Mouse (Mus musculus): Measurements from ENCODE around the gene Bean1. TPM values are rescaled to one million over a fixed set of nuclear protein-coding genes. Genes with fewer than 3 reads are reported as not detected.

Bean1 gene
- 0.80 and 1.6 TPM in 2 replicates for polyA plus RNA-seq (2016; fragmentation: Nextera tagmentation; extraction: Ambion mirVana)

DNA sequence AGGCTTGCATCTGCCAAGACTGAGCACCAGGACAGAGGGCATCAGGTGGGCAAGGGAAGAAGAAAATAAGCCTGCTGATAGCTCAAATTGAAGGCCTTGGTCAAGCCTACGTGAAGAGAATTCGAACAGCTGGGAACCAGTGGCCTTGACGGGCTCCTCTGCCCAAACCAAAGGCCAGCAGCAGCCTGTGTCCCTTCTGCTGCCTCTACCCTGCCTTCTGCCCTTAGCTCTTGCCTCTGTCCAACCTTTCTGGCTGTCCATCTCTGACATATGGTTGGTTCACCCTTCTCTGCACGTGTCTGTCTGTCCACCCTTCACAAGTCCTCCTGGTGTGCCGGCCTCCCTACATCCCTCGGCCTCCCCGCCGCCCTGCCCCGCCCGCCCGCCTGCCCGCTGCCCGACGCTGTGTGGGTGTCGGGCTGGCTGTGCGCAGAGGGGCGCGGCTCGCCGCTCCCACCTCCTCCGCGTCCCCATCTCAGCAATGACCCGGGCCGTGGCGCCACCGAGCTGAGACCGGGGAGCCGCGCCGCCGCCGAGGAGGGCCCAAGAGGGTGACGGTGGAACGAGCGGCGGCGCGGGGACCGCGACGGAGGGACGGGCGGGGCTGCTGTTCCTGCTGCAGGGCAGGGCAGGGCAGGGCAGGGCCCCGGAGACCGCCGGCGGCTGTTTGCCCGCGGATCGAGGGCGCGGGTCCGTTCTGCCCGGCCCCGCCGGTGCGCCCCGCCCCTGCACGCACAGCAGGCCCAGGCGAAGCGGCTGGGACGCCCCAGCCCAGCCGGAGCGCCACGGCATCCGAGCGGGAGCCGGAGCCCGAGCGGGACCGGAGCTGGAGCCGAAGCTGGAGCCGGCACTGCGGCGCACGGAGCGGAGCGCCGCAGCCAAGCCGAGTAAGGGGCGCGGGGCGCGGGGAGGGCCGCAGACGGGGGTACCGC lies at the start of gene Bean1:
Bean1 (plus strand) TSS at position 325 of the 932 bp plus-strand sequence.
- Histone ChIP-seq H3K9ac (replicated peaks) (peak within 1 kb of the TSS; percentile 86), H3K4me3 (peak within 1 kb of the TSS; percentile 77), H3K4me1 (peaks cover 8% of the 10 kb centered on the region; the same call in 1 of the 2 replicates), H3K36me3 (no peaks in the 10 kb centered on the region), H3K27ac (replicated peaks) (no peak within 1 kb of the TSS; the same call in 1 of the 2 replicates), H3K27me3 (peaks cover 51% of the 10 kb centered on the region), H3K4me2 (replicated peaks) (peak within 1 kb of the TSS; percentile 97), H3K9me3 (no peaks in the 10 kb centered on the region)
- under 1% methylated on average over 77 of the region's 87 CpGs for WGBS
- ATAC-seq (ENCODE audit: low FRiP score, low read depth) = peak; percentile 89

DNA sequence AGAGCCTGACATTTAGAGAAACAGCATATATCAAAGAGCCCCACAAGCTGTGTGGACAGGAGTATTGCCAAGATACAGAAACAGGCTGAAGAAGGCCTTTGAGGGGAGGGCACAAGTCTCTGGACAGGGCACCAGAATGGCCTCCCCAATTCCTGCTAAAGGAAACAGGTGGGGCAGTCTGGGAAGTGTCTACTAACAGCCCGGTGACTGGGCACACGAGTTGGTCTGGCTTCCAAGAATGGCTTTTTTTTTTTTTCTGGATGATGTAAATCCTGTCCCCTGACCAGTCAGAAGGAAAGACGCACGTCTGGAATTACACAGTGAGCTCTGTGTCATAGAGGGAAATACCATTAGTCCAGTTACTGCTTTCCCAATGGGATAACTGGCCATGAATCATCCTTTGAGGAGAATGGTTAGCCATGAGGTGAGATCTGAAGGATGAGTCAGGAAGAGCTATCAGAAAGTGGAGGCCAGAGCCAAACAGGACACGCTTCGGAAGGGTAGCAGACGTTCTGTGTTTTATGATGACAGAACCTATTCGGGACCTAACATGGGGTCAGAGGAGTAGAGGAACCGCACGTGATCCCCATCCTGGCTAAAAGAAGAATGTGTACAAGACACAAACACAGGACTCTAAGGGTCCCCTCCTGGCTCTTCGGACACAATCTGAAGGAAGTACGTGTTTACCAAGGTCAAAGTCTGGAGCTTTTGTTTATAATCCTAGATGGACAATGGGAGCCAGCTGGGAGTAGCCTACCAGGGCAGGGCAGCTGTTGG lies 48.4 kb upstream of the Bean1 start:
- Histone ChIP-seq H3K4me2 (replicated peaks) (no peak overlapping the region), H3K9ac (replicated peaks) (no peak overlapping the region), H3K4me1 (no peaks in the 10 kb centered on the region), H3K4me3 (no peak overlapping the region), H3K27ac (replicated peaks) (no peak overlapping the region), H3K9me3 (no peaks in the 10 kb centered on the region), H3K36me3 (no peaks in the 10 kb centered on the region), H3K27me3 (no peaks in the 10 kb centered on the region)
- WGBS = 84% methylated on average over 12 of the region's 12 CpGs
- ATAC-seq (ENCODE audit: low FRiP score, low read depth) = no peak

DNA sequence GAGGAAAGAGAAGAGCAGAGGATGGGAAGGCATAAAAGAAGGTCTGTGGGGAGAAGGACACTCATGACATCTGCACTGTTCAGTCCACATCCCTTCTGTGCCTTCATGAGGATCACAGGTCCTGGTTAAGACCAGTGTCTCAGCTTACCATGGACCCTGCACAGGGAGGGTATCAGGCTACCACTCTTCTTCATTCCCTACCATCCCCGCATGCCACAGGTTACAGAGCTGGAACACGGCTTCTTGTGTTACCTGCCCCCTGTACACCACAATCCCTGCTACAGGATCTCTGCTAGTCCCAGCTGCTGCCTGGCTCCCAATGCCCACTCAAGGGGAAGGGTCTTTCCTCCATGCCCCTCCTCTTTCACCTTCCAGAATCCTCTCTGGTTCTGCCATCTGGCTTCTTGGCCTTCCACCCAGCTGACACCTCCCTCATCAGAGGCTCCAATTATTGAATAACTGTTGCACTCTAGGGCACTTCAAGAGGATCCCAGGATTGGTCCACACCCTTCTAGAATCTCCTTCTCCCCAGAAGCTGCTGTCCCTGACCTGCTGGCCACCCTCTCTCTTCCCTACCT lies 47.1 kb upstream of the Bean1 start:
- no peak for ATAC-seq (ENCODE audit: low FRiP score, low read depth)
- Histone ChIP-seq H3K27ac (replicated peaks) (no peak overlapping the region), H3K27me3 (no peaks in the 10 kb centered on the region), H3K9ac (replicated peaks) (no peak overlapping the region), H3K4me1 (no peaks in the 10 kb centered on the region), H3K36me3 (no peaks in the 10 kb centered on the region), H3K4me3 (no peak overlapping the region), H3K9me3 (no peaks in the 10 kb centered on the region), H3K4me2 (replicated peaks) (no peak overlapping the region)
- 97% methylated on average over 2 of the region's 2 CpGs for WGBS

DNA sequence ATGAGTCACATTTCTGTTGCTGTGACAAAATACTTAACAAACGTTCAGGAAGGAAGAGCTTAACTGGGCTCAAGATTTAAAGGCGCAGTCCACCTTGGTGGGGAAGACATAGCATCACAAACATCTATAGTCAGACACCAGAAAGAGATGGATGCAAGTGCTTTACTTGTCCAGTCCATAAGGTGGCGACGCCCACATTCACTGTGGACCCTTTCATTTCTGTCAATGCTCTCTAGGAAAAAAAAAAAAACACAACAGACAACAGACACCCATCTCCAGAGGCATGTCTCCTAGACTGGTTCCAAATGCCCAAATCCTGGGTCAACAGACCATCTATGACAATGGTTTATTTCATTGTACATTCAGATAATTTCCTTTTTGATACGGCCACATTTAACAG lies 45.7 kb upstream of the Bean1 start:
- Histone ChIP-seq H3K36me3 (no peaks in the 10 kb centered on the region), H3K27ac (replicated peaks) (no peak overlapping the region), H3K9ac (replicated peaks) (no peak overlapping the region), H3K4me1 (no peaks in the 10 kb centered on the region), H3K4me2 (replicated peaks) (no peak overlapping the region), H3K9me3 (no peaks in the 10 kb centered on the region), H3K27me3 (no peaks in the 10 kb centered on the region), H3K4me3 (no peak overlapping the region)
- 78% methylated on average over 5 of the region's 5 CpGs for WGBS
- ATAC-seq (ENCODE audit: low FRiP score, low read depth) = no peak

DNA sequence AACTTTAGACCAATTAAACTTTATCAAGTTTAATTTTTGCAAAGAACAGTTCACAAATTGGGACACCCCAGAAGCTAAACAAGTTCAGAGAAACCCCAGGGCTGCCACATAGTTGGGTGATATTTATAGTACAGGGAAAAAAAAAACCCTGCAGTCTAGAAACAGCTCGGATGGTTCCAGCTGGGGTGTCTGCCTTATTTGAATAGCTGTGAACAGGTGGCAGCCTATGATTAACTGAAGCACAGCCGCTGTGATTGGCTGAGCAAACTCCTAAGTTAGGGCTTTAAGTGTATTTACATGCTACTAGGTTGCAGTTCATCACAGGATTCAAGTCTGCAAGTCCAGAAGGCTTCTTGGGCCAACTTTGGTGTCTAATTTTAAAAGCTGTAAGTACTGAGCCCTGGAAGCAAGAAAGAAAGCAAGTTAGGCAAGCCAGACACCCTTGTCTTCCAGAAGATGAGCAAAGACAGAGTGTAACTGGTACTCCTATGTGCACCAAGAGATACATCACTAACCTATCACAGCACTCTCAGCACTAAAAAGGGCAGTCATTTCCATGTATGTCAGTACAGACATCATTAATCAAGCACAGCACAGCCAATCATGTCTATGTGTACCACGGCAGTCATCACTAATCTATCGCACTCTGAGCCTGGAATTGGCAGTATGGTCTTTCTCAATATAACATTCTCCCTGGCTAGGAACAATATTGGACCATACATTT lies 42.9 kb upstream of the Bean1 start:
- no peaks in the 10 kb centered on the region for H3K36me3 ChIP-seq
- H3K9ac ChIP-seq (replicated peaks) = no peak overlapping the region
- no peak overlapping the region for H3K4me3 ChIP-seq
- H3K27me3 ChIP-seq = no peaks in the 10 kb centered on the region
- ATAC-seq (ENCODE audit: low FRiP score, low read depth) = no peak
- H3K27ac ChIP-seq (replicated peaks) = no peak overlapping the region
- no peaks in the 10 kb centered on the region for H3K9me3 ChIP-seq
- no peaks in the 10 kb centered on the region for H3K4me1 ChIP-seq
- H3K4me2 ChIP-seq (replicated peaks) = no peak overlapping the region
- 85% methylated on average over 4 of the region's 4 CpGs for WGBS

DNA sequence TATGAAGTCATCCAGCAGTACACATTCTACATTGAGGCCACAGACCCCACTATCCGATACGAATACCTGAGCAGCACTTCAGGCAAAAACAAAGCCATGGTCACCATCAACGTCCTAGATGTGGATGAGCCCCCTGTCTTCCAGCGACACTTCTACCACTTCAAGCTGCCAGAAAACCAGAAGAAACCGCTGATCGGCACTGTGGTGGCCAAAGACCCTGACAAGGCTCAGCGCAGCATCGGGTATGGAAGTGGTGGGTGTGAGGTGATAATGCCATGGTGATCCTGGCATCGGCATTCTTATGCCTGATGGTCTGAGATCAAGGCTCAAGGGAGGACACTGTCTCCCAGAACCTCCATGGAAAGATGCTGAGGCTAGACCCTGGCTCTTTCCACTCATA lies 39.3 kb upstream of the Bean1 start:
- H3K4me3 ChIP-seq = no peak overlapping the region
- ATAC-seq (ENCODE audit: low FRiP score, low read depth) = no peak
- H3K27me3 ChIP-seq = no peaks in the 10 kb centered on the region
- 92% methylated on average over 9 of the region's 9 CpGs for WGBS
- no peak overlapping the region for H3K27ac ChIP-seq (replicated peaks)
- no peak overlapping the region for H3K9ac ChIP-seq (replicated peaks)
- no peaks in the 10 kb centered on the region for H3K9me3 ChIP-seq
- H3K4me2 ChIP-seq (replicated peaks) = no peak overlapping the region
- H3K4me1 ChIP-seq = no peaks in the 10 kb centered on the region
- no peaks in the 10 kb centered on the region for H3K36me3 ChIP-seq

DNA sequence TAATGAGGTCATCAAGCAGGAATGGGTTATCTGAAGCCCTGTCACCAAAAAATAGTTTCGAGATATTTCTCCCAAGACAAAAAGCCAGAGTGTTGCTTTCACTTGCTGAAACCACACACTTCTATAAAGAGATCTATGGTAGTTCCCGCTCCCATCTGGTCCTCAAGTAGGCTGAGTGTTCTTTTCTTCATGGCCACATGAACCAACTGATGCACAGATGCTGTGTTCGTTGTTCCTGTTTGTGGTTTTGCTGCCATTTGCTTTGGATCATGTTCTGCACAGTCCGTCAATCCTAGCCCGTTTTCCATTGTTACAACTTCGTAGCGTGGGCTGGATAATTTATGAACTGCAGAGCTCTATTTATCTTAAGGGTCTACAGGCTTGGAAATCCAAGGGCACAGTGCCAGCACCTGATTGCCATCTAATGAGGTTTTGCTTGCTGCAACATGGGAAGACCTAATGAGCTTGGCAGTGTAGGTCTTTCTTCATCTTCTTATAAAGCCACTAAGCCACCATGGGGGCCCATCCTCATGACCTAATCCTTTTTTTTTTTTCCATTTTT lies 38.7 kb upstream of the Bean1 start:
- H3K27ac ChIP-seq (replicated peaks) = no peak overlapping the region
- H3K4me1 ChIP-seq = no peaks in the 10 kb centered on the region
- no peaks in the 10 kb centered on the region for H3K9me3 ChIP-seq
- H3K4me3 ChIP-seq = no peak overlapping the region
- no peak overlapping the region for H3K9ac ChIP-seq (replicated peaks)
- WGBS = 90% methylated on average over 7 of the region's 7 CpGs
- H3K36me3 ChIP-seq = no peaks in the 10 kb centered on the region
- H3K4me2 ChIP-seq (replicated peaks) = no peak overlapping the region
- no peak for ATAC-seq (ENCODE audit: low FRiP score, low read depth)
- no peaks in the 10 kb centered on the region for H3K27me3 ChIP-seq

GRCm38 (mm10) chr8:104134521-104134920 lies 35.7 kb upstream of the Bean1 start:
- Histone ChIP-seq H3K36me3 (no peaks in the 10 kb centered on the region), H3K9ac (replicated peaks) (no peak overlapping the region), H3K4me1 (no peaks in the 10 kb centered on the region), H3K27ac (replicated peaks) (no peak overlapping the region), H3K9me3 (no peaks in the 10 kb centered on the region), H3K27me3 (no peaks in the 10 kb centered on the region), H3K4me3 (no peak overlapping the region), H3K4me2 (replicated peaks) (no peak overlapping the region)
- 91% methylated on average over 8 of the region's 8 CpGs for WGBS
- ATAC-seq (ENCODE audit: low FRiP score, low read depth) = no peak

DNA sequence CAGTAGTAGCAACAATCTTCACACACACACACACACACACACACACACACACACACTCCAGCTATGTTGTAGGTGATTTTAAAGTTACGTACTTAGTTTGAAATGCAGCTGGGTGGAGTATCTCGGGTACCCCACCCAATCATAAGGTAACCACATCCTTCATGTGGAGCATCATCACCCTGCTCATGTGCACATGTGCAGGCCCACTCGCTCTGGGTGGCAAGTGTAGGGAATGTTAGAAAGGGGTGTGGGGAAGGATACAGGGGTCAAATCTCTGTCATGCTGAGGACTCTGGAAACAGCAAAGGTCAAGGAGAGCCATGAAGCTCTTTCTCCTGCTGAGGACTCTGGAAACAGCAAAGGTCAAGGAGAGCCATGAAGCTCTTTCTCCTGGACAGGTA lies 34.0 kb upstream of the Bean1 start:
- no peaks in the 10 kb centered on the region for H3K27me3 ChIP-seq
- no peak overlapping the region for H3K27ac ChIP-seq (replicated peaks)
- no peaks in the 10 kb centered on the region for H3K36me3 ChIP-seq
- no peaks in the 10 kb centered on the region for H3K4me1 ChIP-seq
- H3K9ac ChIP-seq (replicated peaks) = no peak overlapping the region
- WGBS = 90% methylated on average over 3 of the region's 3 CpGs
- no peak overlapping the region for H3K4me2 ChIP-seq (replicated peaks)
- no peak for ATAC-seq (ENCODE audit: low FRiP score, low read depth)
- no peak overlapping the region for H3K4me3 ChIP-seq
- H3K9me3 ChIP-seq = no peaks in the 10 kb centered on the region

DNA sequence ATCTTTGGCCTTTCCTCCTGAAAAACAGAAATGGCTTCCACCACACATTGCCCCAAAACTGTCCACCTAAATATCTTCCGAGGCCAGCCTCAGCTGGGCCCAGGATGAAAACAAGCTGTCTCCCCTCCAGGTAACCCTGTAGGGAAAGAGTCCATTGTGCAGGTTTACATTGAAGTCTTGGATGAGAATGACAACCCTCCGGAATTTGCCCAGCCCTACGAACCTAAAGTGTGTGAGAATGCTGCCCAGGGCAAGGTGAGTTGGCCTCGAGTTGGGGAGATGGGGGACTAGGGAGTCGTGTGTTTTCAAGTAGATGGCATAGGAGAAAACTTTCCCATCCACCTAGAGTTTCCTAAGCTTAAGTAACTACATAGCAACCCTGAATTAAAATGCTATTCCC lies 32.6 kb upstream of the Bean1 start:
- Histone ChIP-seq H3K27me3 (no peaks in the 10 kb centered on the region), H3K27ac (replicated peaks) (no peak overlapping the region), H3K4me1 (no peaks in the 10 kb centered on the region), H3K9ac (replicated peaks) (no peak overlapping the region), H3K9me3 (no peaks in the 10 kb centered on the region), H3K4me2 (replicated peaks) (no peak overlapping the region), H3K4me3 (no peak overlapping the region), H3K36me3 (no peaks in the 10 kb centered on the region)
- ATAC-seq (ENCODE audit: low FRiP score, low read depth) = no peak
- 84% methylated on average over 5 of the region's 5 CpGs for WGBS

GRCm38 (mm10) chr8:104140611-104141010 lies 29.6 kb upstream of the Bean1 start:
- H3K27me3 ChIP-seq = no peaks in the 10 kb centered on the region
- WGBS = 91% methylated on average over 13 of the region's 13 CpGs
- no peak overlapping the region for H3K4me3 ChIP-seq
- H3K4me2 ChIP-seq (replicated peaks) = no peak overlapping the region
- H3K9me3 ChIP-seq = no peaks in the 10 kb centered on the region
- H3K36me3 ChIP-seq = no peaks in the 10 kb centered on the region
- no peak overlapping the region for H3K9ac ChIP-seq (replicated peaks)
- no peaks in the 10 kb centered on the region for H3K4me1 ChIP-seq
- no peak for ATAC-seq (ENCODE audit: low FRiP score, low read depth)
- no peak overlapping the region for H3K27ac ChIP-seq (replicated peaks)
